Mouse (Mus musculus) midbrain, embryonic 14.5 days (tissue): ENCODE results near the gene Prkcd. TPM values are rescaled to one million over a fixed set of nuclear protein-coding genes. Genes with fewer than 3 reads are reported as not detected.
A peak's percentile ranks its signal among the peaks of the same experiment; 100 is the strongest.

ENCODE experiments used
- ATAC-seq: fragments of 200-750 bp; cut with Nextera tagmentation; 2 replicates; pipeline ENCODE4 v1.8.0; 2017; ENCODE audit warnings: moderate number of reproducible peaks, moderate library complexity; ENCODE audit not compliant: low FRiP score, low TSS enrichment
- DNase-seq: peaks from one replicate; pipeline ENCODE4 v3.0.0-alpha.2; 2015
- H3K27ac ChIP-seq: fragments of 300-500 bp; sonication (generic); replicated peaks from 2 replicates; pipeline ENCODE4 v1.5.1; 2014; ENCODE audit warnings: mild to moderate bottlenecking, low read depth, low read length, moderate library complexity
- H3K27me3 ChIP-seq: fragments of 300-500 bp; sonication (generic); 2 replicates; pipeline ENCODE4 v1.6.1; 2014; ENCODE audit warnings: low read length, control low read depth, mixed read lengths; ENCODE audit not compliant: control insufficient read depth, insufficient read depth
- H3K36me3 ChIP-seq: fragments of 300-500 bp; sonication (generic); 2 replicates; pipeline ENCODE4 v1.6.1; 2014; ENCODE audit warnings: low read length, control low read depth; ENCODE audit not compliant: control insufficient read depth, insufficient read depth
- H3K4me1 ChIP-seq: fragments of 300-500 bp; sonication (generic); 2 replicates; pipeline ENCODE4 v1.6.1; 2014; ENCODE audit warnings: mild to moderate bottlenecking, antibody characterized with exemption, low read length, control low read depth; ENCODE audit not compliant: control insufficient read depth, insufficient read depth
- H3K4me2 ChIP-seq: fragments of 300-500 bp; sonication (generic); 2 replicates; pipeline ENCODE4 v1.6.1; 2014; ENCODE audit warnings: mild to moderate bottlenecking, low read length, moderate library complexity
- H3K4me3 ChIP-seq: fragments of 300-500 bp; sonication (generic); replicated peaks from 2 replicates; pipeline ENCODE4 v1.5.1; 2014; ENCODE audit warnings: low read depth, low read length
- H3K9ac ChIP-seq: fragments of 300-500 bp; sonication (generic); replicated peaks from 2 replicates; pipeline ENCODE4 v1.6.1; 2014; ENCODE audit warnings: mild to moderate bottlenecking, low read length, moderate library complexity
- H3K9me3 ChIP-seq: fragments of 300-500 bp; sonication (generic); 2 replicates; pipeline ENCODE4 v1.6.1; 2016; ENCODE audit warnings: low read length, control low read depth, mixed read lengths; ENCODE audit not compliant: control insufficient read depth
- WGBS: fragments of 180-500 bp; shearing (Covaris S2); extraction: QIAGEN DNeasy Blood & Tissue Kit; methylation state at CpG from one replicate; pipeline ENCODE4 v1.1.7; 2014; 5-methylcytosine and 5-hydroxymethylcytosine counted together
- polyA plus RNA-seq: library from polyadenylated mRNA; unstranded; fragments of >200 nt; fragmentation: Nextera tagmentation; extraction: Ambion mirVana; gene quantifications from 2 replicates; pipeline ENCODE4 v1.2.1, GENCODE M21; 2014

The Prkcd gene
- polyA plus RNA-seq, 1 experiment from 2014 or later = 12.8 TPM

DNA sequence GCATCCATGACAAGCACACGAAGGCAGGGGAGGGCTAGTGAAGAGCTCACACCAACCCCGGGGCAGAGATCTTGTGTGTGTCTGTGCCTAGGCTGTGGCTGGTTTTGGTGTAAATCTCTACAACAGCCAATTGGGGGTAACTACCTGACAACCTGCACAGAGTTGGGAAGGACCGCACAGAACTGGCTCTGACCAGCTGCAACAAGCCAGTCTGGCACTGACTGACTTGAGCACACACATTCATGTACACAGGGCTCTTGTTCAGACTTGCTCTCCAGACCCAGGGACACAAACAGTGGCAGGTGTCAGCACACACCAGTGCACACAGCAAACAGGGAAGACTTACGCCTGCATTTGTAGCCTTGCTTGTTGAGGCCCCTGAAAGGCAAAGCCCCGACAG, 19.2 kb downstream of the Prkcd start:
- no peak overlapping the region for H3K9ac ChIP-seq
- H3K4me1 ChIP-seq = no peaks in the 10 kb centered on the region
- ATAC-seq (no peak), DNase-seq (no peak)
- no peaks in the 10 kb centered on the region for H3K27me3 ChIP-seq
- no peak overlapping the region for H3K4me3 ChIP-seq
- no peak overlapping the region for H3K27ac ChIP-seq
- no peak overlapping the region for H3K4me2 ChIP-seq
- 89% methylated on average over 5 of the region's 5 CpGs for WGBS
- H3K36me3 ChIP-seq = no peaks in the 10 kb centered on the region
- no peaks in the 10 kb centered on the region for H3K9me3 ChIP-seq

DNA sequence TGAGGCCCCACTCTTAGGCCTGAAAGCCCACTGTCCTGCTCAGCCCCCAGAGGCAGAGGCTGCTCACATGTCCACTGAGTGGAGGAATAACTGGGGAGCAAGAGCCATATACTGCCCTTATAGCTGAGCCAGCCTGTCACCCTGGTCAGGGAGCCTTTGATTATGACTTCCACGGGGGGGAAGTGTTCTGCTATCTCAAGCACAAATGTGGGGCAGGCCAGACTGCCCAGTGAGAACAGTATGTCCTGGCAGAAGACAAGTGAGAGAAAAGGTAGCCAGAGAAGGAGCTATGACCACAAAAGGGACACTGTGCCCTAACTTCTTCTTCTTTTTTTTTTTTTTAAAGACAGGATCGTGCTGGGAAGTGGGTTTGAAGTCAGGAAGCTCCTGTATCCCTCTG, 28.9 kb downstream of the Prkcd start:
- peaks cover 17% of the 10 kb centered on the region for H3K4me1 ChIP-seq
- H3K27ac ChIP-seq = no peak overlapping the region
- H3K27me3 ChIP-seq = no peaks in the 10 kb centered on the region
- H3K4me2 ChIP-seq = no peak overlapping the region
- ATAC-seq (no peak), DNase-seq (no peak)
- no peak overlapping the region for H3K9ac ChIP-seq
- no peak overlapping the region for H3K4me3 ChIP-seq
- no peaks in the 10 kb centered on the region for H3K36me3 ChIP-seq
- 81% methylated on average over 2 of the region's 2 CpGs for WGBS
- H3K9me3 ChIP-seq = no peaks in the 10 kb centered on the region

DNA sequence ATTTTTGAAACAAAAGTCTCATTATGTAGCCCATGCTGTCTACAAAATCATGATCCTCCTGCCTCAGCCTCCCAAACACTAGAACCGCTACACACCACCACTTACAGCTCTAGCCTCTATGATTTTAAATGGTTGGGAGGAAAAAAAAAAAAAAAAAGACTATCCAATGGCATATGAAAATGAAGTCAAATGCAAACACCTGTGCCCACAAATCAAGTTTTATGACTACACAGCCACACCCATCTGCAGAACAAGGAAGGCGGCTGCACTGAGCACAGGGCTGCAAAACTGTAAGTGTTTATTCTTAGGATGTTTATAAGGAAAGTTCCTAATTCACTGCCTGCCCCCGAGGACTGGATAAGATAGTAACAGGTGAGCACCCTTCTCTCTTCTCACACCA, 29.6 kb downstream of the Prkcd start:
- H3K9ac ChIP-seq = no peak overlapping the region
- peaks cover 17% of the 10 kb centered on the region for H3K4me1 ChIP-seq
- DNase-seq (no peak), ATAC-seq (no peak)
- no peaks in the 10 kb centered on the region for H3K9me3 ChIP-seq
- H3K4me2 ChIP-seq = no peak overlapping the region
- H3K36me3 ChIP-seq = no peaks in the 10 kb centered on the region
- H3K4me3 ChIP-seq = no peak overlapping the region
- WGBS = 95% methylated on average over 3 of the region's 3 CpGs
- H3K27ac ChIP-seq = no peak overlapping the region
- no peaks in the 10 kb centered on the region for H3K27me3 ChIP-seq

DNA sequence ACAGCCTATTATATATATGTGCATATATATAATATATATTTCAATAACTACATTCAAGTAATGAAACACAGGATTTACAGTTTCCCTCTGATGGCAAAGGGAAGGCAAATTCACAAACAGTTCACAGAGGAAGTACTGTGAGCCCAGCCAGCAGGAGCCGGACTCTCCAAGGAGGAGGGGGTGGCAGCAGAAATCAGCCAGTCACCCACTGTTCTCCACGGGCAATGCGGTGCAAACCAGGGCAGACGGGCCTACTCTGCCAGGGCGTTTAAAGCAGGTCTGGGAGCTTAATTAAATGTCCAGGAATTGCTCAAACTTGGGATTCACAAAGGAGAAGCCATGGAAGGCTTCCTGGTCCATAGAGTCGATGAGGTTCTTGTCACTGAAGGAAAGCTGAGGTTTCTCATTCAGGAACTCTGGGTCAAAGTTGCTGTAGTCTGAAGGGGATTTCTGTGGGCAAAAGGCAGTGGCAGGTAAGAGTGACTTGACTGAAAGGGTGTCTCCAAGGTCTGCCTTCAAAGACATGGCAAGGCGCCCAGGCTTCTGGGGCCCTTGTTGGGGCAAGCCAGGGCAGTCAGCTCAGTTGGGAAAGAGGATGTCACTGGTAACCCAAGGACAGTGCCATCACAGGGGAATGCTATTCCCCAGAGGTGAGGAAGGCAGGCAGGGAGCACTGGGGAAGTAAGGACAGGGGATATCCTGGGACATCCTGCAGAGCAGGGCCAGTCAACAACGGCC, 30.3 kb downstream of the Prkcd start:
- H3K4me3 ChIP-seq = no peak overlapping the region
- DNase-seq = no peak
- ATAC-seq = no peak
- 88% methylated on average over 8 of the region's 8 CpGs for WGBS
- no peak overlapping the region for H3K9ac ChIP-seq
- H3K4me2 ChIP-seq = no peak overlapping the region
- no peaks in the 10 kb centered on the region for H3K27me3 ChIP-seq
- no peaks in the 10 kb centered on the region for H3K9me3 ChIP-seq
- H3K36me3 ChIP-seq = no peaks in the 10 kb centered on the region
- no peak overlapping the region for H3K27ac ChIP-seq
- peaks cover 17% of the 10 kb centered on the region for H3K4me1 ChIP-seq

DNA sequence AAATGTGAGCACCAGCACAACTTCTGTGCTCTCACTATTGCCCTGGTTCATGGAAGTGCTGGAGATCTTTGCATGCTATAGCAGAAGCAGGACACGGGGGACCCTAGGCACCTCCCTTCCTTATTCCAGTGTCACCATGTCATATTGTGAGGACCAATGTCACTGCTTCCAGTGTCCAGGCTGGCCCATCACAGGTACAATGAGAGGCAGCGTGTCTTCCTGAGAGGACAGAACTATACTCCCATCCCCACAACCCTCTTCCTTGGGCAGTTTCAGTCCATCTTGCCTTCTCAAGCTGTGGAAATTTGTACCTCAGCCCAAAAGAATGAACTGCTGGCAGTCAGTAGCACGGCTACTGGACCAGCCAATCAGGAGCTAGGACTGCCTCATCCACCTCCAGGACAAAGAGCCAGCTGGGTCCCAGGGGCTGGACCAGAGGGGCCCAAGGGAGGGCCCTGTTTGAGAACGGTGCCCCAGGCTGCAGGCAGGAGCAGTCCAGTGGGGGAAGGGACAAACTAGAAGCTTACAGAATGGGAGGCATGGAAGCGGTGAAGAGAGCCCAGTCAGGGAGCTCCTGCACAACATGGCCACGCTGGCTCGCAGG, 31.8 kb downstream of the Prkcd start:
- Histone ChIP-seq H3K9me3 (no peaks in the 10 kb centered on the region), H3K27ac (peak overlapping the region; percentile 57), H3K9ac (peak overlapping the region; percentile 20; the same call in 1 of the 2 replicates), H3K4me2 (peak overlapping the region; percentile 10; the same call in 1 of the 2 replicates), H3K36me3 (no peaks in the 10 kb centered on the region), H3K4me3 (no peak overlapping the region), H3K4me1 (peaks cover 17% of the 10 kb centered on the region), H3K27me3 (no peaks in the 10 kb centered on the region)
- DNase-seq = peak; percentile 70
- 15% methylated on average over 7 of the region's 7 CpGs for WGBS
- ATAC-seq = peak; percentile 66

DNA sequence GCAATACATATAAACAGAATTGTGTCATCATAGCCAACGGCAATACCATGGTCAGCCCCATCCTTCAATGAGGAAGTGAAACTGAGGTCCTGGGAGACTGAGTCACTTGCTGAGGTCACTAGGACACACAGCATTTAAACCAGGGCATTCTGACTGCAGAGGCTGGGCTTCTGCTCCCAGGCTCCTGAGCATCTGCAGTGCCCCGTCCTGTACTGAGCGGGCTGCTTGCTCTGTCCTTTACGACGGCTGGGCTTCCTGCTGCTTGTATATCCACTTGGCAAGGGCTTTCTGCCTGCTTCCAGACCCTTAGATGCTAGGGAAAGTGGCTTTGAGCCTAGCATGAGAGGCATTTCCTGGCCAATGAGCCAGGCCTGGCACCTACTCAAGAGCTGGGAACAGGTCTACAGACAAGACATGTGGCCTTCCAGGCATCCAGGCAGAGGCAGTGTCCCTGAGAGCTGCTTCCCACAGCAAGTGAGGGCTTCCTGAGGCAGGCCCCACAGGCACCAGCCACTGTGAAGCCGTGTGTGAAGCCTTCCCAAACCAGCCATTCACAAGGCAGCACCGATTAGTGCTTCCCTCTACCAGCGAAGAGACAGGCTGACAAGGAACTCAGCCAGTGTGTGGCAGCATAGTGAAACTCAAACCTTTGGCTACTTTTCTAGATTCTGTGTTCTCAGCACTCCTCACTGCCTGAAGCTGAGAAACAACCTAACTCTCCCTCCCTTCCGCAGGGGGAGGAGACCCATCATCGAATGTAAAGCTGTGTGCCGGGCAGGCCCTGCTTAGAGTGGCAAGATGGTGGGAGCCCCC, 32.5 kb downstream of the Prkcd start:
- WGBS = 39% methylated on average over 11 of the region's 11 CpGs
- peak; percentile 66 for DNase-seq
- no peak overlapping the region for H3K4me3 ChIP-seq
- H3K4me1 ChIP-seq = peaks cover 17% of the 10 kb centered on the region
- peak; percentile 48; the same call in 1 of the 2 replicates for ATAC-seq
- no peaks in the 10 kb centered on the region for H3K27me3 ChIP-seq
- no peaks in the 10 kb centered on the region for H3K36me3 ChIP-seq
- no peaks in the 10 kb centered on the region for H3K9me3 ChIP-seq
- no peak overlapping the region for H3K4me2 ChIP-seq
- peak overlapping the region; percentile 20; the same call in 1 of the 2 replicates for H3K9ac ChIP-seq
- H3K27ac ChIP-seq = peak overlapping the region; percentile 57

DNA sequence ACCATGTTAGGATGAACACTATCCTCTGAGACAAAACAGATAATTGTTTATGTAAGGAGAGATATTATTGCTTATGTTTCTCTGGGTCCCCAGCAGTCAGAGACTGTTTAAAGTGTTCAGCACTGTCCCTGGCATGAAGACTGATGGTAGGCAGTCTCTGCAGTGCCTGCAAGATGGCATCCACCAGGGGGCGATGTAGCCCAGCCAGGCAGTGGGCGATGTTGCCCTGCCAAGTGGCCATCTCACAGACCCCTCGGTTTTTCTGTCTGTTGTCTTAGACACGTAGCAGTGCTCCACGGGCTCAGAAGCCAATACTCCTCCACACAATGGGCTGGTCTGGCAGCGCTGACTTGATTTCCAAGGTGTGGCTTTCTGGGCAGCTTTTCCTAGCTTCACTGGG, 34.6 kb downstream of the Prkcd start:
- no peak for ATAC-seq

DNA sequence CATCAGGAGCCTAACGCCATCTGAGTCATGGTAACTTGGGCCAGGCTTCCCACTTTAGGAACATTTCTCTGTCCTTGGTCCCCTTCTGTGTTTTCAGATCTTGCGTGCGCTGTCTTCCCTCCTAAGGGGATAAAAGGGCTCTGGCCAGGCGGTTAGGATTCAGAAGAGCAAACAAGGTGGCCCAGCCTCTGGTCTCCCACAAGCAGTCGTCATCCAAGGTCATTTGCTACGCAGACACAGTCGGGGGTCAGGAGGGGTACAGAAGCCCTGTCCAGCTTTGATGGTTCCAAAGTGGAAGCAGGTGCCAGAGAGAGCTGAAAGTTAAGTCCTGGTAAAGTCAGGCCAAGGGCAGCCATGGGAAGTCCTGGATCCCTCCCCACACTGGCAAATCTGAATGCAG, 35.1 kb downstream of the Prkcd start:
- 81% methylated on average over 7 of the region's 7 CpGs for WGBS
- peaks cover 28% of the 10 kb centered on the region for H3K4me1 ChIP-seq

More for the DNA sequence above, 34.6 kb downstream of the Prkcd start:
- no peak overlapping the region for H3K4me2 ChIP-seq
- WGBS = 8% methylated on average over 6 of the region's 6 CpGs
- no peaks in the 10 kb centered on the region for H3K36me3 ChIP-seq
- no peak overlapping the region for H3K9ac ChIP-seq
- H3K9me3 ChIP-seq = no peaks in the 10 kb centered on the region
- peaks cover 27% of the 10 kb centered on the region for H3K4me1 ChIP-seq
- H3K4me3 ChIP-seq = no peak overlapping the region
- H3K27me3 ChIP-seq = no peaks in the 10 kb centered on the region
- no peak overlapping the region for H3K27ac ChIP-seq
- peak; percentile 81 for DNase-seq

More for the DNA sequence above, 35.1 kb downstream of the Prkcd start:
- ATAC-seq (no peak), DNase-seq (no peak)
- no peaks in the 10 kb centered on the region for H3K36me3 ChIP-seq
- H3K9ac ChIP-seq = no peak overlapping the region
- no peak overlapping the region for H3K4me2 ChIP-seq
- no peak overlapping the region for H3K27ac ChIP-seq
- no peak overlapping the region for H3K4me3 ChIP-seq
- no peaks in the 10 kb centered on the region for H3K9me3 ChIP-seq
- H3K27me3 ChIP-seq = no peaks in the 10 kb centered on the region
